Mouse (Mus musculus) forebrain, embryonic 13.5 days (tissue): ENCODE data around the gene Hist1h3d. TPM values are rescaled to one million over a fixed set of nuclear protein-coding genes. Genes with fewer than 3 reads are reported as not detected.
"Not testable (repeated sequence)": the region's sequence is repeated elsewhere in the genome, so short reads cannot be mapped to it uniquely, and the experiment has no call there.

Experiments
- ATAC-seq: fragments of 200-750 bp; cut with Nextera tagmentation; 2 replicates; pipeline ENCODE4 v1.8.0; 2017
- H3K27ac ChIP-seq: fragments of 300-500 bp; sonication (generic); 2 replicates; pipeline ENCODE4 v1.5.1; 2015; ENCODE audit warnings: inconsistent platforms, mild to moderate bottlenecking, moderate library complexity
- H3K27me3 ChIP-seq: fragments of 300-500 bp; sonication (generic); 2 replicates; pipeline ENCODE4 v1.6.1; 2015; ENCODE audit warnings: mild to moderate bottlenecking, inconsistent platforms
- H3K36me3 ChIP-seq: fragments of 300-500 bp; sonication (generic); 2 replicates; pipeline ENCODE4 v1.6.1; 2015; ENCODE audit warnings: mild to moderate bottlenecking, inconsistent platforms; ENCODE audit not compliant: poor library complexity, severe bottlenecking
- H3K4me1 ChIP-seq: fragments of 300-500 bp; sonication (generic); 2 replicates; pipeline ENCODE4 v1.6.1; 2015; ENCODE audit warnings: inconsistent platforms
- H3K4me2 ChIP-seq: fragments of 300-500 bp; sonication (generic); 2 replicates; pipeline ENCODE4 v1.6.1; 2015; ENCODE audit warnings: inconsistent platforms, mild to moderate bottlenecking, moderate library complexity
- H3K4me3 ChIP-seq: fragments of 300-500 bp; sonication (generic); 2 replicates; pipeline ENCODE4 v1.5.1; 2015; ENCODE audit warnings: mild to moderate bottlenecking, inconsistent platforms
- H3K9ac ChIP-seq: fragments of 300-500 bp; sonication (generic); 2 replicates; pipeline ENCODE4 v1.6.1; 2015; ENCODE audit warnings: mild to moderate bottlenecking, inconsistent platforms
- H3K9me3 ChIP-seq: fragments of 300-500 bp; sonication (generic); replicated peaks from 2 replicates; pipeline ENCODE4 v1.6.1; 2016; ENCODE audit warnings: inconsistent platforms
- whole genome bisulfite sequencing: fragments of 180-500 bp; shearing (Covaris S2); methylation state at CpG from one replicate; pipeline ENCODE4 v1.1.7; 2015; 5-methylcytosine and 5-hydroxymethylcytosine counted together
- polyA plus RNA-seq: library from polyadenylated mRNA; unstranded; fragments of >200 nt; fragmentation: Nextera tagmentation; extraction: Ambion mirVana; gene quantifications from 2 replicates; pipeline ENCODE4 v1.2.1, GENCODE M21; 2015

Gene Hist1h3d
- 8.8 TPM in 2 replicates for polyA plus RNA-seq

- Histone ChIP-seq H3K9ac (peak within 1 kb of the TSS; percentile 82), H3K36me3 (no peaks in the 10 kb centered on the region), H3K4me2 (peak within 1 kb of the TSS; percentile 74), H3K4me1 (peaks cover 33% of the 10 kb centered on the region), H3K27me3 (no peaks in the 10 kb centered on the region), H3K27ac (peak within 1 kb of the TSS; percentile 91), H3K9me3 (no peaks in the 10 kb centered on the region), H3K4me3 (peak within 1 kb of the TSS; percentile 48)
- peak; percentile 59 for ATAC-seq
- WGBS: under 1% methylated on average over 17 of the region's 18 CpGs
These were observed at the start of gene Hist1h3d for GRCm38 (mm10) chr13:23575271-23575851. Gene Hist1h3d, plus strand, starts transcription at chr13:23575763.

GRCm38 (mm10) chr13:23525901-23526300, 49.7 kb upstream of the Hist1h3d start:
- H3K4me2 ChIP-seq: peak overlapping the region; percentile 57
- H3K9me3 ChIP-seq: no peaks in the 10 kb centered on the region
- H3K9ac ChIP-seq: no peak overlapping the region
- no peaks in the 10 kb centered on the region for H3K27me3 ChIP-seq
- no peak overlapping the region for H3K27ac ChIP-seq
- WGBS: 3% methylated on average over 10 of the region's 10 CpGs
- H3K36me3 ChIP-seq: no peaks in the 10 kb centered on the region
- ATAC-seq: no peak
- H3K4me3 ChIP-seq: peak overlapping the region; percentile 43
- H3K4me1 ChIP-seq: peaks cover 17% of the 10 kb centered on the region

GRCm38 (mm10) chr13:23526312-23526711, 49.3 kb upstream of the Hist1h3d start:
- H3K4me3 ChIP-seq: peak overlapping the region; percentile 43
- H3K9ac ChIP-seq: peak overlapping the region; percentile 59
- H3K27me3 ChIP-seq: no peaks in the 10 kb centered on the region
- peak; percentile 59 for ATAC-seq
- peak overlapping the region; percentile 80 for H3K27ac ChIP-seq
- no peaks in the 10 kb centered on the region for H3K36me3 ChIP-seq
- H3K4me1 ChIP-seq: peaks cover 17% of the 10 kb centered on the region
- H3K9me3 ChIP-seq: no peaks in the 10 kb centered on the region
- WGBS: 1% methylated on average over 17 of the region's 17 CpGs
- peak overlapping the region; percentile 57 for H3K4me2 ChIP-seq

- Histone ChIP-seq H3K36me3 (no peaks in the 10 kb centered on the region), H3K4me1 (peaks cover 33% of the 10 kb centered on the region), H3K27ac (no peak overlapping the region), H3K4me2 (peak overlapping the region; percentile 35), H3K9me3 (no peaks in the 10 kb centered on the region), H3K4me3 (0 out of 2 replicates have a peak overlapping the region, but pooled peaks have one; percentile 7), H3K27me3 (no peaks in the 10 kb centered on the region), H3K9ac (no peak overlapping the region)
- no peak for ATAC-seq
- WGBS: 84% methylated on average over 5 of the region's 5 CpGs
These were observed 46.6 kb upstream of the Hist1h3d start for GRCm38 (mm10) chr13:23529005-23529404.

GRCm38 (mm10) chr13:23529480-23530165, 45.9 kb upstream of the Hist1h3d start:
- H3K4me2 ChIP-seq: peak overlapping the region; percentile 61
- H3K9ac ChIP-seq: peak overlapping the region; percentile 85
- H3K9me3 ChIP-seq: no peaks in the 10 kb centered on the region
- H3K4me3 ChIP-seq: peak overlapping the region; percentile 58
- peaks cover 37% of the 10 kb centered on the region for H3K4me1 ChIP-seq
- no peak for ATAC-seq
- peak overlapping the region; percentile 98 for H3K27ac ChIP-seq
- WGBS: 25% methylated on average over 2 of the region's 2 CpGs
- no peaks in the 10 kb centered on the region for H3K36me3 ChIP-seq
- no peaks in the 10 kb centered on the region for H3K27me3 ChIP-seq

- peak overlapping the region; percentile 98 for H3K27ac ChIP-seq
- H3K36me3 ChIP-seq: no peaks in the 10 kb centered on the region
- under 1% methylated on average over 20 of the region's 20 CpGs for WGBS
- no peak for ATAC-seq
- peak overlapping the region; percentile 58 for H3K4me3 ChIP-seq
- peaks cover 39% of the 10 kb centered on the region for H3K4me1 ChIP-seq
- no peaks in the 10 kb centered on the region for H3K9me3 ChIP-seq
- peak overlapping the region; percentile 85 for H3K9ac ChIP-seq
- peak overlapping the region; percentile 61 for H3K4me2 ChIP-seq
- no peaks in the 10 kb centered on the region for H3K27me3 ChIP-seq
These were observed 45.2 kb upstream of the Hist1h3d start for GRCm38 (mm10) chr13:23530181-23530900.

- Histone ChIP-seq H3K9ac (peak within 1 kb of the TSS; percentile 85), H3K4me3 (peak within 1 kb of the TSS; percentile 58), H3K27me3 (no peaks in the 10 kb centered on the region), H3K4me2 (peak within 1 kb of the TSS; percentile 61), H3K4me1 (peaks cover 41% of the 10 kb centered on the region), H3K27ac (peak within 1 kb of the TSS; percentile 98), H3K9me3 (no peaks in the 10 kb centered on the region), H3K36me3 (no peaks in the 10 kb centered on the region)
- WGBS: under 1% methylated on average over 59 of the region's 70 CpGs
- ATAC-seq: peak; percentile 88
These were observed 44.4 kb upstream of the Hist1h3d start, which contains the start of gene Hist1h4h for GRCm38 (mm10) chr13:23530901-23531875. Gene Hist1h4h, plus strand, starts transcription at chr13:23531050.

- peaks cover 48% of the 10 kb centered on the region for H3K4me1 ChIP-seq
- H3K9ac ChIP-seq: peak overlapping the region; percentile 85
- H3K27ac ChIP-seq: peak overlapping the region; percentile 98
- ATAC-seq: no peak
- peak overlapping the region; percentile 61 for H3K4me2 ChIP-seq
- no peaks in the 10 kb centered on the region for H3K27me3 ChIP-seq
- no peaks in the 10 kb centered on the region for H3K9me3 ChIP-seq
- H3K4me3 ChIP-seq: peak overlapping the region; percentile 58
- WGBS: 17% methylated on average over 9 of the region's 9 CpGs
- no peaks in the 10 kb centered on the region for H3K36me3 ChIP-seq
These were observed 43.1 kb upstream of the Hist1h3d start for GRCm38 (mm10) chr13:23532262-23533075.

- peak; percentile 46 for ATAC-seq
- WGBS: under 1% methylated on average over 27 of the region's 53 CpGs
- peak within 1 kb of the TSS; percentile 58 for H3K4me3 ChIP-seq
- not testable (repeated sequence) for H3K9me3 ChIP-seq, H3K27me3 ChIP-seq, H3K36me3 ChIP-seq
- peak within 1 kb of the TSS; percentile 61 for H3K4me2 ChIP-seq
- peaks cover 52% of the 10 kb centered on the region for H3K4me1 ChIP-seq
- H3K27ac ChIP-seq: peak within 1 kb of the TSS; percentile 98
- peak within 1 kb of the TSS; percentile 85 for H3K9ac ChIP-seq
These were observed 41.8 kb upstream of the Hist1h3d start, which contains the start of gene Hist1h2af for GRCm38 (mm10) chr13:23533560-23534367. Gene Hist1h2af, plus strand, starts transcription at chr13:23533906.
